Mouse (Mus musculus): ENCODE data around the gene Gm44973. TPM values are rescaled to one million over a fixed set of nuclear protein-coding genes. Genes with fewer than 3 reads are reported as not detected.

Gene Gm44973
- polyA plus RNA-seq, 1 experiment = 15.3 TPM

DNA sequence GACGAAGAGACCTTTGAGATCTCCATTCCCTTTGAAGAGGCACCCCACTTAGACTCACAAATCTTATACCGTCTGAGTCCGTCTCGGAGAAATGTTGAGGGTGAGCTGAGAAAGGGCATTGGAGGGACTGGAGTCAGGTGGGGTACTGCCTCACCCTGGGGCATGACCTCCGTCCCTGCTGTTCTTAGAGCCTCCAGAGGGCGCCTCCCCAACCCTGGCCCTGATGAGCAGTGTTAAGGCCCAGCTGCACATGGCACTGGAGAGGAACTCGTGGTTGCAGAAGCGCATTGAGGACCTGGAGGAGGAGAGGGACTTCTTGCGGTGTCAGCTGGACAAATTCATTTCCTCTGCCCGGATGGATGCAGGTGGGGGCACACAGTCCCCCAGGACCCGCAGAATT is 42.5 kb downstream of the Gm44973 start:
- no peak for TF ChIP-seq GATA1 (IDR thresholded peaks at IDR 0.05; ENCODE audit: low read length)

DNA sequence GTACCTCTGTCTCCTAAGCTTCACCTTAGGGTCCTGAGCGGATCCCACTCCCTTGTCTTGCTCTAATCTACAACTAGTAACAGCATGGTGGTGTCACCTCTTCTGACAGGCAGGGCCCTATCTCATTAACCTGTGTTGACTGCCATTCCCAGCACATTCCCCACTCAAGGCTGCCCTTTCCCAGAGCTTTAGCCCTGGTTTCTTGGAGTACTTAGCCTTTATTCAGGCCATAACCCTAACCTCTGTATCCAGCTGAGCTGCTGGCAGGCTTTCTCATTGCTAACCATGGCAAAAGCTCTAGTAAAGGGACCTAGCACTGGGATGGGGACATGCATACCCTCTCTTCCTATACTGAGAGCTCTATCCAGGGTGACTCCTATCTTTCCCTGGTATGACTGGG is 43.3 kb downstream of the Gm44973 start:
- TF ChIP-seq GATA1 (IDR thresholded peaks at IDR 0.05; ENCODE audit: low read length) = no peak

DNA sequence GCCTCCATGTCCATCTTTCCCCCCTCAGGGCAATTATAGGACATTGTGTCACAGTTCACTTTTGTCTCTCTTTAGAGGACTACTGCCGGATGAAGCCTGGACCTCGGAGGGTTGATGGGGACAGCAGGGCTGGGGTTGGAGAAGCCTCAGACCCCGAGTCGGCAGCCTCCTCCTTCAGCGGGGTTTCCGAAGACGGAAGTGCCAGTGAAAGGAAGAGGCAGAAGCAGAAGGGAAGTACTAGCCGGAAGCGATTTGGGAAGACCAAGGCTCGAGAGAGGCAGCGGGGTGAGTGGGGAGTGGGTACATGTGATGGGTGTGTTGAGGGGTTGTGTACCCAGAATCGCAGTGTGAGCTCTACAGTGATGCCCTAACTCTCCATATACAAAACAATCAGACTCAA is 44.1 kb downstream of the Gm44973 start:
- TF ChIP-seq GATA1 (IDR thresholded peaks at IDR 0.05; ENCODE audit: low read length) = no peak

GRCm38 (mm10) chr7:5060239-5060731 is 45.0 kb downstream of the Gm44973 start:
- no peak for TF ChIP-seq GATA1 (IDR thresholded peaks at IDR 0.05; ENCODE audit: low read length)

DNA sequence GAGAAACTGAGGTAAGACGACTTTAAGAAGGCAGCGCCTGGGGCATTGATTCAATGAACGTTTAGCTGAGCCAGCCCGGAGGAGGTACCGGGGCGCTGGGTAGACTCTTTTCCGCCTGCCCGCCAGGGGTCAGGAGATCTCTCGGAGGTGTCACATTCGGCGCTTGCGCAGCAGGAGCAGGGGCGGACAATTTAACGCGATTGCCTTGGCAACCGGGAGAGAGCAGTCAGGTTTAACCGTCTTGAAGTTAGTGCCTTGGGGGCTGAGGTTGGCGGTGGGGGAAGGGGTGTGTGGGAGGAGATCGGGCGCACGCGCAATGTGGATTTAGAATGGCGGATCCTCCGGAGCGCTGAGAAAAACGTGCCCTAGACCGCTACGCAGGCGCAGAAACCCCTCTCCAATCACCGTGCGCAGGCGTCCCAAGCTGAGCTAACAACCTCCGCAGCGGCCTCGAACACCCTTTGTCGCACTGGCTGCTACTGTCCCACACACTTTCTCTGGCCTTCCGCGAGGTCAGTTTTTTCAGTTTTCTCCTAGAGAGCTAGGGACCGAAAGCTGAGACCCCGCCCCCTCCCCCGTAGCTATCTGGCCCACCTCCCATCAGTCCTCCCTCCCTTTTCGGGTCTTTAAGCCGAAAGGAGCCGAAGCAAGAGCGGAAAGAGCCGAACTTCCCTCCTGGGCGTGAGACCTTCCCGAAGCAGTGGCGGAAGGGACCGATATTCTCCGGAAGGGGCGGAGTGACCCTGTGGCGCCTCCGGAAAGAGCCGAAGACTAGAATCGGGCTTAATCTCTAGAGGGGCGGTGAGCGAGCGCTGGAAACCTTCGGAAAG is 45.9 kb downstream of the Gm44973 start:
- no peak for TF ChIP-seq GATA1 (IDR thresholded peaks at IDR 0.05; ENCODE audit: low read length)

GRCm38 (mm10) chr7:5061774-5062359 is 46.6 kb downstream of the Gm44973 start, which contains the start of gene U2af2:
TSS of gene U2af2 (plus strand) at chr7:5062143.
- TF ChIP-seq GATA1 (IDR thresholded peaks at IDR 0.05; ENCODE audit: low read length) = no peak

- TF ChIP-seq GATA1 (IDR thresholded peaks at IDR 0.05; ENCODE audit: low read length) = no peak
These were observed 47.2 kb downstream of the Gm44973 start for GRCm38 (mm10) chr7:5062360-5063001.

- TF ChIP-seq GATA1 (IDR thresholded peaks at IDR 0.05; ENCODE audit: low read length) = no peak
These were observed 49.6 kb downstream of the Gm44973 start for GRCm38 (mm10) chr7:5064886-5065285.

GRCm38 (mm10) chr7:5073586-5073985 is 58.3 kb downstream of the Gm44973 start:
- no peak for TF ChIP-seq GATA1 (IDR thresholded peaks at IDR 0.05; ENCODE audit: low read length)

- no peak for TF ChIP-seq GATA1 (IDR thresholded peaks at IDR 0.05; ENCODE audit: low read length)
These were observed 59.7 kb downstream of the Gm44973 start for GRCm38 (mm10) chr7:5074984-5075383.

DNA sequence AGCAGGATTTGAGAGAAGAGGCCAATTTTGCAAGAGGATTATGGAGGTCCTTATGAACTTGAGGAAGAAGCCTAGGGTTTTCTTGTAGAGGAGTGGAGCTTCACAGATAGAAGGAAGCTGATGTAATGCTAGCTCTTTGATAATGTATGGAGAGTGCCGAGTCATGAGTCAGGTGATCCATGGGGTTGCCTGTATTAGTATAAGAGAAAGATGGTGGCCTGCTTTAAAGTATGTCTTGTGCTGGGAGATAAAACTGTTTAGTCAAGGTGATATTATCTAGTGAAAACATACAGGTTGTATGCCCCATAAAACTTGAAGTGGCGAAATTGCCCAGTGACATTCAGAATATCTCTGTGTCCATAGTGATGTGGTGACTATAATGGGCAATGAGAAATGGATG is 61.6 kb downstream of the Gm44973 start:
- TF ChIP-seq GATA1 (IDR thresholded peaks at IDR 0.05; ENCODE audit: low read length) = peak; percentile 91

DNA sequence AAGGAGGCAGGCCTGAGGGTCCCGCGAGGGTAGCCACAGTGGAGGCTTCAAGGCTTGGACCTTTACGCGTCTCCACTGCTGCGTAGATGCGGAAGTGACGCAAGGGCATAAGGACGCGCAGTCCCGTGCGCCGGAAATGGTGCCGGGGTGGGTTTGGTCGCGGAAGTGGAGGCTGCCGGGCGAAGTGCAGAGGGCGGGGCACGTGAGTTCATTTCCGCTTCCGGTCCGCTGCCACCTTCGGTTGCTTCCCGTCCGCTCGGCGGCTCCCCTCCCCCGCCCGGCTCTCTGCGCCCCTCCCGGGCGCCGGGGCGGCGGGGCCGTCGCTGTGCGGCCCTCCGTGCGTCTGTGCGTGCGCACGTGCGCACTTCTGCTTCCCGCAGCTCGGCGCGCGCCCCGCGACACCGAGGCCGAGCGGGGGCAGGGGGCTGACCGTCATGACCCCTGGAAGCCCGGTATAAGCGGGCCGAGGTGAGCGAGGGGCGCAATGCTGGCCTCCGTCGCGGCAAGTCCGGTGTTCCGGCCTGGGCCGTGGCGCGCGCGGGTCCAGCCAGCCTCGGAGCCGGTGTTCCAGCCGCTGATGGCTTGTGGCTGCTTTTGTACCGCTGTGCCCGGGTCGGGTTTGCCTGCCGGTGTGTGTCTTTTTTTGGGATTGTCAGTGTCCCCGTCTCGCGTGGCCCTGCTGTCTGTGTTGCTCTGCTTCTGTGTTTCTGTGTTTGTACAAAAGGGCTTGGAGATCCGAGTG is 64.9 kb downstream of the Gm44973 start, which contains the start of gene Epn1:
TSS of gene Epn1 (plus strand) at position 226 of the 742 bp plus-strand sequence.
- no peak for TF ChIP-seq GATA1 (IDR thresholded peaks at IDR 0.05; ENCODE audit: low read length)

DNA sequence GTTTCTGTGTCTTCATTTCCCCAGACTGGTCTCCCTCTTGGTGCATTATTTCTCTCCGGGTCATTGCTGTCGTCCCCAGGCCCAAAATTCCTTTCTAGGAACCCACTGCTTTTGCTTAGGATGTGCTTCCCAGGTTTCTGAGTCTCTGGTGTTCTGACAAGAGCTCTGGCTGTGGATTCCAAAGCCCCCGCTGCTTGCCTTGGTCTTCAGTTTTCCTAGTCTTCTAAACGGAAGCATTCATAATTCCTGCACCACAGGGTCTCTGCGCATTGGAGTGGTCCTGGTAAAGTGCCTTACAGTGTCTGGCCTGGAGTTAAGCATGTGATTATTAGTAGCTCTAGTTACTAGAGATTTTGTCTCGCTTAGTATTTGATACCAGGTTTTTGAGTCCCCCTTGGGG is 65.5 kb downstream of the Gm44973 start:
- no peak for TF ChIP-seq GATA1 (IDR thresholded peaks at IDR 0.05; ENCODE audit: low read length)

DNA sequence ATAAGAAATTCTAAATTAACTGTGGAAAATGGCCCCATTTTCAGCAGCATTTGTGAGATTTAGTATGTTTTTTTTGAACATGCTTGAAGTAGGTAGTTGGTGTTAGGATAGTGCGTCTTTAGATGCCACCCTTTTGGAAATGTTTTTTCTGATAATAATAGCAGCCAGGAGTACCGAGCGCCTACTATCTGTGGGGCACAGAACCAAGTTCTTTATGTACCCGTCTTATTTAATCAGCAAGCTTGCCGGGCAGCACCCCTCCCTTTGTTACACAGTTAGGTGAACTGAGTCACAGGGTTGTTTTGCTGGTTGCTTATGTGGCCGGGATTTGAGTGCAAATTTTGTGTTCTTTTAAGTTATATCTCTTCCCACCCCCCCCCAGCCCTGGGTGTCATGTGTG is 65.9 kb downstream of the Gm44973 start:
- no peak for TF ChIP-seq GATA1 (IDR thresholded peaks at IDR 0.05; ENCODE audit: low read length)

DNA sequence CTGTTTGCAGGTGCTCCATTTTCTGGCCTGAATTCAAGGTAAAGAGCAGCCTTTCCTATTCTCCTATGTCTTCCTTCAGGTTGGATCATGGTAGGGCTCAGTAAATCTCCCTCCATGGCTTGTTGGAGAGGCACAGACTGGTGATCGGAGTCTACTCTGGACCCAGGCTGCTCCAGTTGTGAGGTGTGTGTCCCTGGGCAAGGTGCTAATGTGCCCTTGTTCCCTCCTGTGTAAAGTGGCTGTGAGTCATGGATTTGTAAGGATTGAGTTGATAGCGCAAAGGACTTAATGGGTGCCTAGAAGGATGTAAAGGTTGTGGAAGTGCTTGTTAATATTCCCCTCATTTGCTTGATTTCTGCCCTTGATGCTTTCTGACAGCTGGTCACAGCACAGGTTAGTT is 66.6 kb downstream of the Gm44973 start:
- no peak for TF ChIP-seq GATA1 (IDR thresholded peaks at IDR 0.05; ENCODE audit: low read length)

Other genes with a start within 250 kb of the Gm44973 start
- gene Fam71e2, start 244.2 kb upstream of the Gm44973 start, polyA plus RNA-seq (2012) = not detected in 2 replicates
- gene Il11, start 232.6 kb upstream of the Gm44973 start, polyA plus RNA-seq (2012) = 0.51 and 0.60 TPM in 2 replicates
- 0.12 TPM in 1 of 2 replicates, not detected in the other for gene Tmem190, start 232.6 kb upstream of the Gm44973 start, polyA plus RNA-seq (2012)
- gene Tmem238, start 225.8 kb upstream of the Gm44973 start, polyA plus RNA-seq (2012) = 128 and 187 TPM in 2 replicates
- 12,006 and 12,218 TPM in 2 replicates for gene Rpl28, start 222.6 kb upstream of the Gm44973 start, polyA plus RNA-seq (2012)
- gene Ube2s, start 202.9 kb upstream of the Gm44973 start, polyA plus RNA-seq (2012) = 434 and 528 TPM in 2 replicates
- not detected in 2 replicates for gene Shisa7, start 170.8 kb upstream of the Gm44973 start, polyA plus RNA-seq (2012)
- gene Isoc2b, start 145.2 kb upstream of the Gm44973 start, polyA plus RNA-seq (2012) = 11.3 and 13.0 TPM in 2 replicates
- gene Isoc2a, start 138.3 kb upstream of the Gm44973 start, polyA plus RNA-seq (2012) = 10.8 and 31.1 TPM in 2 replicates
- not detected in 2 replicates for gene Gm36210, start 109.0 kb upstream of the Gm44973 start, polyA plus RNA-seq (2012)
- gene Zfp628, start 100.3 kb upstream of the Gm44973 start, polyA plus RNA-seq (2012) = 57.2 and 60.0 TPM in 2 replicates
- 1.8 TPM in 2 replicates for gene Nat14, start 93.5 kb upstream of the Gm44973 start, polyA plus RNA-seq (2012)
- 0.05 TPM in 2 replicates for gene Ssc5d, start 89.7 kb upstream of the Gm44973 start, polyA plus RNA-seq (2012)
- gene Sbk2, start 51.1 kb upstream of the Gm44973 start, polyA plus RNA-seq (2012) = not detected in 2 replicates
- not detected in 2 replicates for gene Sbk3, start 44.3 kb upstream of the Gm44973 start, polyA plus RNA-seq (2012)
- 0.04 and 0.05 TPM in 2 replicates for gene Zfp579, start 19.3 kb upstream of the Gm44973 start, polyA plus RNA-seq (2012)
- gene Zfp524, start 1.1 kb upstream of the Gm44973 start, polyA plus RNA-seq (2012) = 56.5 and 78.4 TPM in 2 replicates
- gene Fiz1, start 799 bp upstream of the Gm44973 start, polyA plus RNA-seq (2012) = 91.3 and 107 TPM in 2 replicates
- 146 and 194 TPM in 2 replicates for gene Zfp865, start 4.9 kb downstream of the Gm44973 start, polyA plus RNA-seq (2012)
- gene Ccdc106, start 5.1 kb downstream of the Gm44973 start, polyA plus RNA-seq (2012) = 0.64 and 0.82 TPM in 2 replicates
- not detected in 2 replicates for gene 4632433K11Rik, start 18.6 kb downstream of the Gm44973 start, polyA plus RNA-seq (2012)
- 2.9 and 3.1 TPM in 2 replicates for gene Zfp784, start 22.9 kb downstream of the Gm44973 start, polyA plus RNA-seq (2012)
- 0.73 and 0.90 TPM in 2 replicates for gene Zfp580, start 36.0 kb downstream of the Gm44973 start, polyA plus RNA-seq (2012)
- gene U2af2, start 46.6 kb downstream of the Gm44973 start, polyA plus RNA-seq (2012) = 496 and 534 TPM in 2 replicates
- 1,467 and 1,596 TPM in 2 replicates for gene Epn1, start 64.7 kb downstream of the Gm44973 start, polyA plus RNA-seq (2012)
- not detected in 2 replicates for gene Rfpl4, start 101.5 kb downstream of the Gm44973 start, polyA plus RNA-seq (2012)
- gene Rasl2-9, start 110.5 kb downstream of the Gm44973 start, polyA plus RNA-seq (2012) = 0.44 and 0.48 TPM in 2 replicates
- gene Vmn1r55, start 134.2 kb downstream of the Gm44973 start, polyA plus RNA-seq (2012) = not detected in 2 replicates
- gene Vmn1r56, start 181.3 kb downstream of the Gm44973 start, polyA plus RNA-seq (2012) = not detected in 2 replicates
- gene Vmn1r57, start 203.0 kb downstream of the Gm44973 start, polyA plus RNA-seq (2012) = not detected in 2 replicates